In the genomic region with DNA sequence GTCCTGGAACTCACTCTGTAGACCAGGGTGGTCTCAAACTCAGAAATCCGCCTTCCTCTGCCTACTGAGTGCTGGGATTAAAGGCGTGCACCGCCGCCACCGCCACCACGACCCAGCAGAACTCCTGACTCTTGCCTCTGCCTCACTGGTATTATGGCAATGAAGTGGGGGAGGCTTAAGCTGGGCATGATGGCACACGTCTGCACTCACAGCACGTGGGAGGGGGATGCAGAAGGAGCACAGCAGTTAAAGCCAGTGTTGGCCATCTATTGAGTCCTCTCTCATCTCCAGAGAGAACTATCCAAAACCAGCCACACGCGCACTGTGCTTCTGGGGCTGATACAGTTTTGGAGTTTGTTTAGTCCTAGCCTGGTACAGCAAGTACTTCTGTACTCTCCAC, we compare ENCODE assay signal across 24 mouse cellular contexts. TPM values are rescaled to one million over a fixed set of nuclear protein-coding genes. Genes with fewer than 3 reads are reported as not detected.
DNase-seq lines count a peak whose midpoint lies in the region; ATAC-seq and TF ChIP-seq lines count a peak whose summit lies in the region.
"Had no signal": no experiment of that assay in that cellular context is flagged by ENCODE, and none has a peak within 500 bp of the region (broad histone marks: within the 10 kb centered on the region; RNA-seq: fewer than 3 reads in every experiment).

No protein-coding gene starts in this region.

- TF ChIP-seq POLR2A in testis, adult 2 months (IDR thresholded peaks at IDR 0.05; ENCODE audit: control insufficient read depth, low read depth, low read length), result no peak

- no peak for TF ChIP-seq CTCF in testis, adult 2 months (IDR thresholded peaks at IDR 0.05; ENCODE audit: control insufficient read depth, insufficient read depth, insufficient replicate concordance, low read depth, low read length)

- peak; percentile 58 for DNase-seq in heart, embryonic 10.5 days (ENCODE audit: low spot score)
- no peak for DNase-seq in testis, postnatal 10 days (ENCODE audit: low spot score)
- peak; percentile 61 for DNase-seq in gonadal fat pad, adult 2 months (ENCODE audit: low read depth)
- no peak for DNase-seq in urinary bladder, adult 2 months (ENCODE audit: low spot score)
- DNase-seq: adrenal gland, adult 2 months; adrenal gland, postnatal 10 days; adrenal gland, postnatal 25 days; B cell, adult 2 months; cerebellum, adult 11 months; cerebellum, adult 18-20 months; cerebellum, adult 8-10 months; cerebellum, adult 9-11 months; cerebellum, postnatal 14 days; cerebellum, postnatal 36 days had no signal

- H3K9ac ChIP-seq in heart, embryonic 11.5 days (ENCODE audit: low read depth, low read length), result no peak overlapping the region
- H3K9ac ChIP-seq: embryonic facial prominence, embryonic 12.5 days; forebrain, embryonic 12.5 days had no signal

- H3K4me3 ChIP-seq in heart, embryonic 10.5 days, result no peak overlapping the region
- H3K4me3 ChIP-seq in heart, embryonic 11.5 days (ENCODE audit: low read depth, low read length), result no peak overlapping the region
- no peak overlapping the region for H3K4me3 ChIP-seq in testis, adult 2 months (ENCODE audit: control insufficient read depth, low read depth, low read length)
- H3K4me3 ChIP-seq: embryonic facial prominence, embryonic 10.5 days; embryonic facial prominence, embryonic 12.5 days; forebrain, embryonic 10.5 days; forebrain, embryonic 12.5 days had no signal

- no peak overlapping the region for H3K4me2 ChIP-seq in heart, embryonic 11.5 days
- H3K4me2 ChIP-seq: embryonic facial prominence, embryonic 12.5 days; forebrain, embryonic 12.5 days had no signal

- H3K27ac ChIP-seq in heart, embryonic 10.5 days, result no peak overlapping the region
- no peak overlapping the region for H3K27ac ChIP-seq in heart, embryonic 11.5 days (ENCODE audit: low read depth, low read length)
- peak overlapping the region; percentile 14; the same call in 1 of the 2 replicates for H3K27ac ChIP-seq in testis, adult 2 months (ENCODE audit: control insufficient read depth, insufficient read depth, low read depth, low read length)
- H3K27ac ChIP-seq: embryonic facial prominence, embryonic 10.5 days; embryonic facial prominence, embryonic 12.5 days; forebrain, embryonic 10.5 days; forebrain, embryonic 12.5 days had no signal

- H3K9me3 ChIP-seq in heart, embryonic 10.5 days, result no peaks in the 10 kb centered on the region
- H3K9me3 ChIP-seq in heart, embryonic 11.5 days (replicated peaks; ENCODE audit: control insufficient read depth, low read length), result no peaks in the 10 kb centered on the region
- H3K9me3 ChIP-seq: embryonic facial prominence, embryonic 10.5 days; embryonic facial prominence, embryonic 12.5 days; forebrain, embryonic 10.5 days; forebrain, embryonic 12.5 days had no signal

- H3K4me1 ChIP-seq in heart, embryonic 10.5 days, result peaks cover 16% of the 10 kb centered on the region
- peaks cover 6% of the 10 kb centered on the region; the same call in 1 of the 2 replicates for H3K4me1 ChIP-seq in heart, embryonic 11.5 days (ENCODE audit: control insufficient read depth, insufficient read depth, low read length)
- no peaks in the 10 kb centered on the region; the same call in 1 of the 2 replicates for H3K4me1 ChIP-seq in testis, adult 2 months (ENCODE audit: control insufficient read depth, insufficient read depth, low read length)
- H3K4me1 ChIP-seq: forebrain, embryonic 10.5 days; forebrain, embryonic 12.5 days had no signal

- H3K27me3 ChIP-seq in heart, embryonic 10.5 days (ENCODE audit: insufficient read depth, poor library complexity, severe bottlenecking), result no peaks in the 10 kb centered on the region
- no peaks in the 10 kb centered on the region for H3K27me3 ChIP-seq in heart, embryonic 11.5 days (ENCODE audit: control insufficient read depth, insufficient read depth, low read length)
- no peaks in the 10 kb centered on the region for H3K27me3 ChIP-seq in testis, adult 2 months (ENCODE audit: control insufficient read depth, insufficient read depth, low read length)
- H3K27me3 ChIP-seq: CH12.LX; embryonic facial prominence, embryonic 12.5 days; forebrain, embryonic 12.5 days had no signal

- 84% methylated on average over 10 of the region's 10 CpGs for WGBS in heart, embryonic 10.5 days
- 86% methylated on average over 10 of the region's 10 CpGs for whole genome bisulfite sequencing in heart, embryonic 11.5 days (ENCODE audit: insufficient replicate concordance)

- ATAC-seq in heart, embryonic 11.5 days (replicated peaks; ENCODE audit: insufficient number of reproducible peaks, low FRiP score, low TSS enrichment), result no peak
- ATAC-seq: CD4-positive, CD25-positive, alpha-beta regulatory T cell, adult 4 months; forebrain, embryonic 14.5 days; forebrain, embryonic 16.5 days had no signal

- no peaks in the 10 kb centered on the region for H3K36me3 ChIP-seq in heart, embryonic 10.5 days
- H3K36me3 ChIP-seq in heart, embryonic 11.5 days (ENCODE audit: control insufficient read depth, insufficient read depth, low read length), result no peaks in the 10 kb centered on the region
- H3K36me3 ChIP-seq in testis, adult 2 months (ENCODE audit: control insufficient read depth, insufficient read depth, low read length), result no peaks in the 10 kb centered on the region
- H3K36me3 ChIP-seq: embryonic facial prominence, embryonic 10.5 days; embryonic facial prominence, embryonic 12.5 days; forebrain, embryonic 10.5 days; forebrain, embryonic 12.5 days had no signal

RNA-seq across cellular contexts. Expression of gene Kcnip2, which starts 17.8 kb away (rescaled TPM):
- polyA plus RNA-seq in heart, embryonic 10.5 days (2016; fragmentation: Nextera tagmentation; extraction: Ambion mirVana), result 0.35 and 0.53 TPM in 2 replicates
- 0.45 and 0.66 TPM in 2 replicates for polyA plus RNA-seq in heart, embryonic 11.5 days (2014; fragmentation: Nextera tagmentation; extraction: Ambion mirVana)
- polyA plus RNA-seq in testis, adult 2 months (2012; rRNA removed), result 50.1 and 64.9 TPM in 2 replicates
- 1.5 and 2.0 TPM in 2 replicates for polyA plus RNA-seq in gonadal fat pad, adult 2 months (2012; rRNA removed)
- polyA plus RNA-seq in urinary bladder, adult 2 months (2012; rRNA removed), result 0.40 and 0.55 TPM in 2 replicates

RNA-seq across cellular contexts. Expression of gene Mgea5, which starts 50.0 kb away (rescaled TPM):
- polyA plus RNA-seq in heart, embryonic 10.5 days (2016; fragmentation: Nextera tagmentation; extraction: Ambion mirVana), result 39.6 and 52.5 TPM in 2 replicates
- 40.2 and 48.3 TPM in 2 replicates for polyA plus RNA-seq in heart, embryonic 11.5 days (2014; fragmentation: Nextera tagmentation; extraction: Ambion mirVana)
- 52.2 and 56.7 TPM in 2 replicates for polyA plus RNA-seq in testis, adult 2 months (2012; rRNA removed)
- polyA plus RNA-seq in gonadal fat pad, adult 2 months (2012; rRNA removed), result 26.2 and 31.6 TPM in 2 replicates
- polyA plus RNA-seq in urinary bladder, adult 2 months (2012; rRNA removed), result 74.9 and 76.7 TPM in 2 replicates

Comparison
In these comparisons a context has a peak if more than half of its experiments do, and no peak if none do; other contexts are left out.
1. DNase-seq: peak in heart, embryonic 10.5 days (single experiment) and gonadal fat pad, adult 2 months (single experiment); none in testis, postnatal 10 days (single experiment) and urinary bladder, adult 2 months (single experiment).
2. RNA of gene Kcnip2, which starts 17.8 kb away (polyA plus RNA-seq): 50.1 to 64.9 TPM in testis, adult 2 months; 1.5 to 2.0 TPM in gonadal fat pad, adult 2 months, 0.45 to 0.66 TPM in heart, embryonic 11.5 days, 0.40 to 0.55 TPM in urinary bladder, adult 2 months and 0.35 to 0.53 TPM in heart, embryonic 10.5 days; every median in the first group is over 10 times any median in the second.